Mouse (Mus musculus): Measurements from ENCODE around the gene Extl1. TPM values are rescaled to one million over a fixed set of nuclear protein-coding genes. Genes with fewer than 3 reads are reported as not detected.
"Not testable (repeated sequence)": the region's sequence is repeated elsewhere in the genome, so short reads cannot be mapped to it uniquely, and the experiment has no call there.

The Extl1 gene
- polyA plus RNA-seq, 1 experiment from 2014 or later, result 0.75 TPM

GRCm38 (mm10) chr4:134349829-134350228, 33.8 kb downstream of the Extl1 start:
- no peaks in the 10 kb centered on the region for H3K9me3 ChIP-seq (replicated peaks)
- H3K4me3 ChIP-seq (replicated peaks), result no peak overlapping the region
- peaks cover 9% of the 10 kb centered on the region for H3K27me3 ChIP-seq (replicated peaks)
- H3K4me2 ChIP-seq, result no peak overlapping the region
- WGBS, result 93% methylated on average over 7 of the region's 7 CpGs
- H3K27ac ChIP-seq (replicated peaks), result no peak overlapping the region
- no peak overlapping the region for H3K9ac ChIP-seq (replicated peaks)
- no peak for ATAC-seq (ENCODE audit: low FRiP score)
- H3K36me3 ChIP-seq, result no peaks in the 10 kb centered on the region
- H3K4me1 ChIP-seq, result peaks cover 13% of the 10 kb centered on the region

- ATAC-seq (ENCODE audit: low FRiP score), result no peak
- H3K9ac ChIP-seq (replicated peaks), result no peak overlapping the region
- H3K9me3 ChIP-seq (replicated peaks), result no peaks in the 10 kb centered on the region
- 83% methylated on average over 5 of the region's 5 CpGs for WGBS
- peaks cover 15% of the 10 kb centered on the region for H3K4me1 ChIP-seq
- H3K4me2 ChIP-seq, result no peak overlapping the region
- no peak overlapping the region for H3K4me3 ChIP-seq (replicated peaks)
- no peaks in the 10 kb centered on the region for H3K36me3 ChIP-seq
- no peak overlapping the region for H3K27ac ChIP-seq (replicated peaks)
- H3K27me3 ChIP-seq (replicated peaks), result peaks cover 19% of the 10 kb centered on the region
Measured at GRCm38 (mm10) chr4:134348545-134348944, 35.1 kb downstream of the Extl1 start.

- H3K36me3 ChIP-seq, result no peaks in the 10 kb centered on the region
- H3K4me1 ChIP-seq, result peaks cover 20% of the 10 kb centered on the region
- H3K9me3 ChIP-seq (replicated peaks), result no peaks in the 10 kb centered on the region
- H3K27ac ChIP-seq (replicated peaks), result no peak overlapping the region
- peaks cover 24% of the 10 kb centered on the region for H3K27me3 ChIP-seq (replicated peaks)
- H3K4me2 ChIP-seq, result no peak overlapping the region
- no peak overlapping the region for H3K9ac ChIP-seq (replicated peaks)
- ATAC-seq (ENCODE audit: low FRiP score), result no peak
- 71% methylated on average over 11 of the region's 11 CpGs for WGBS
- H3K4me3 ChIP-seq (replicated peaks), result no peak overlapping the region
Measured at GRCm38 (mm10) chr4:134348078-134348477, 35.6 kb downstream of the Extl1 start.

GRCm38 (mm10) chr4:134345802-134346201, 37.8 kb downstream of the Extl1 start:
- Histone ChIP-seq H3K4me1 (peaks cover 11% of the 10 kb centered on the region), H3K36me3 (no peaks in the 10 kb centered on the region), H3K4me3 (replicated peaks) (no peak overlapping the region), H3K27me3 (replicated peaks) (peaks cover 42% of the 10 kb centered on the region), H3K4me2 (no peak overlapping the region), H3K9ac (replicated peaks) (no peak overlapping the region), H3K27ac (replicated peaks) (no peak overlapping the region), H3K9me3 (replicated peaks) (no peaks in the 10 kb centered on the region)
- ATAC-seq (ENCODE audit: low FRiP score), result no peak
- 82% methylated on average over 15 of the region's 15 CpGs for WGBS

- H3K27me3 ChIP-seq (replicated peaks), result peaks cover 43% of the 10 kb centered on the region
- no peak overlapping the region for H3K27ac ChIP-seq (replicated peaks)
- no peak for ATAC-seq (ENCODE audit: low FRiP score)
- peaks cover 11% of the 10 kb centered on the region for H3K4me1 ChIP-seq
- WGBS, result 53% methylated on average over 3 of the region's 3 CpGs
- H3K9ac ChIP-seq (replicated peaks), result no peak overlapping the region
- H3K9me3 ChIP-seq (replicated peaks), result no peaks in the 10 kb centered on the region
- H3K36me3 ChIP-seq, result no peaks in the 10 kb centered on the region
- H3K4me2 ChIP-seq, result no peak overlapping the region
- H3K4me3 ChIP-seq (replicated peaks), result no peak overlapping the region
Measured at GRCm38 (mm10) chr4:134344620-134345019, 39.0 kb downstream of the Extl1 start.

- Histone ChIP-seq H3K4me2 (peak within 1 kb of the TSS; percentile 54), H3K27ac (replicated peaks) (no peak within 1 kb of the TSS), H3K27me3 (replicated peaks) (peaks cover 43% of the 10 kb centered on the region), H3K4me3 (replicated peaks) (peak within 1 kb of the TSS; percentile 19), H3K4me1 (peaks cover 11% of the 10 kb centered on the region), H3K36me3 (no peaks in the 10 kb centered on the region), H3K9me3 (replicated peaks) (no peaks in the 10 kb centered on the region), H3K9ac (replicated peaks) (no peak within 1 kb of the TSS)
- WGBS, result 2% methylated on average over 61 of the region's 61 CpGs
- ATAC-seq (ENCODE audit: low FRiP score), result no peak
Measured at GRCm38 (mm10) chr4:134343071-134344031, 40.3 kb downstream of the Extl1 start, which contains the start of gene Slc30a2. Slc30a2 (plus strand) TSS chr4:134343181.

- 38% methylated on average over 11 of the region's 11 CpGs for WGBS
- H3K27me3 ChIP-seq (replicated peaks), result peaks cover 43% of the 10 kb centered on the region
- H3K4me2 ChIP-seq, result no peak overlapping the region
Measured at GRCm38 (mm10) chr4:134342213-134342779, 41.4 kb downstream of the Extl1 start.

GRCm38 (mm10) chr4:134341231-134341630, 42.4 kb downstream of the Extl1 start:
- not testable (repeated sequence) for H3K4me2 ChIP-seq; H3K4me3 ChIP-seq (replicated peaks); H3K9me3 ChIP-seq (replicated peaks); ATAC-seq (ENCODE audit: low FRiP score); H3K9ac ChIP-seq (replicated peaks); H3K36me3 ChIP-seq; H3K27ac ChIP-seq (replicated peaks)
- Histone ChIP-seq H3K27me3 (replicated peaks) (peaks cover 43% of the 10 kb centered on the region), H3K4me1 (peaks cover 11% of the 10 kb centered on the region)
- 58% methylated on average over 6 of the region's 6 CpGs for WGBS

More at GRCm38 (mm10) chr4:134342213-134342779, 41.4 kb downstream of the Extl1 start:
- no peak for ATAC-seq (ENCODE audit: low FRiP score)
- no peak overlapping the region for H3K27ac ChIP-seq (replicated peaks)
- H3K4me3 ChIP-seq (replicated peaks), result no peak overlapping the region
- no peaks in the 10 kb centered on the region for H3K9me3 ChIP-seq (replicated peaks)
- no peaks in the 10 kb centered on the region for H3K36me3 ChIP-seq
- H3K9ac ChIP-seq (replicated peaks), result no peak overlapping the region
- H3K4me1 ChIP-seq, result peaks cover 11% of the 10 kb centered on the region

- Histone ChIP-seq H3K36me3 (no peaks in the 10 kb centered on the region), H3K9me3 (replicated peaks) (no peaks in the 10 kb centered on the region), H3K4me3 (replicated peaks) (no peak overlapping the region), H3K4me2 (no peak overlapping the region), H3K27ac (replicated peaks) (no peak overlapping the region), H3K4me1 (no peaks in the 10 kb centered on the region), H3K27me3 (replicated peaks) (no peaks in the 10 kb centered on the region), H3K9ac (replicated peaks) (no peak overlapping the region)
- WGBS, result 62% methylated on average over 5 of the region's 5 CpGs
- no peak for ATAC-seq (ENCODE audit: low FRiP score)
Measured at GRCm38 (mm10) chr4:134330281-134330680, 53.4 kb downstream of the Extl1 start.

GRCm38 (mm10) chr4:134328832-134329231, 54.8 kb downstream of the Extl1 start:
- Histone ChIP-seq H3K4me3 (replicated peaks) (no peak overlapping the region), H3K36me3 (no peaks in the 10 kb centered on the region), H3K27me3 (replicated peaks) (no peaks in the 10 kb centered on the region), H3K9me3 (replicated peaks) (no peaks in the 10 kb centered on the region), H3K4me1 (no peaks in the 10 kb centered on the region), H3K4me2 (no peak overlapping the region), H3K27ac (replicated peaks) (no peak overlapping the region), H3K9ac (replicated peaks) (no peak overlapping the region)
- ATAC-seq (ENCODE audit: low FRiP score), result no peak
- 91% methylated on average over 8 of the region's 8 CpGs for WGBS

- Histone ChIP-seq H3K9ac (replicated peaks) (no peak overlapping the region), H3K4me3 (replicated peaks) (no peak overlapping the region), H3K9me3 (replicated peaks) (no peaks in the 10 kb centered on the region), H3K4me1 (no peaks in the 10 kb centered on the region), H3K27ac (replicated peaks) (no peak overlapping the region), H3K4me2 (no peak overlapping the region), H3K27me3 (replicated peaks) (no peaks in the 10 kb centered on the region), H3K36me3 (no peaks in the 10 kb centered on the region)
- no peak for ATAC-seq (ENCODE audit: low FRiP score)
- WGBS, result 62% methylated on average over 8 of the region's 8 CpGs
Measured at GRCm38 (mm10) chr4:134328151-134328550, 55.5 kb downstream of the Extl1 start.
